Mouse (Mus musculus): ENCODE data around the gene Lingo4.

- TF ChIP-seq CTCF (IDR thresholded peaks at IDR 0.05; ENCODE audit: low read depth, low read length) (no peak), POLR2AphosphoS5 (IDR thresholded peaks at IDR 0.05; ENCODE audit: insufficient replicate concordance, low read depth, low read length) (no peak)
Measured at GRCm38 (mm10) chr3:94375861-94376260, 22.5 kb upstream of the Lingo4 start.

Measured in G1E (cell line).